Mouse (Mus musculus) CH12.LX (cell line): ENCODE data around the gene Dnajc1.

Experiments used
- CHD1 ChIP-seq: IDR thresholded peaks from 2 replicates; pipeline ENCODE4 v1.6.1; 2012; ENCODE audit warnings: low read depth, low read length, improper control_type of control experiment, inconsistent platforms
- CTCF ChIP-seq, 2 experiments: IDR thresholded peaks in 1 of 2; conservative IDR thresholded peaks in 1 of 2; 2 replicates each; pipeline ENCODE4 v1.5.1; 2011 to 2012; ENCODE audit warnings: low read depth in 2 of 2, low read length in 2 of 2, improper control_type of control experiment in 1 of 2, inconsistent platforms in 1 of 2, mild to moderate bottlenecking in 1 of 2, moderate library complexity in 1 of 2
- EP300 ChIP-seq: IDR thresholded peaks from 2 replicates; pipeline ENCODE4 v1.6.1; 2011; ENCODE audit warnings: low read length, improper control_type of control experiment
- HCFC1 ChIP-seq: IDR thresholded peaks from 2 replicates; pipeline ENCODE4 v1.6.1; 2012; ENCODE audit warnings: low read depth, mild to moderate bottlenecking, inconsistent platforms, low read length, improper control_type of control experiment
- JUND ChIP-seq: conservative IDR thresholded peaks from 2 replicates; pipeline ENCODE4 v1.6.1; 2011; ENCODE audit warnings: low read depth, low read length, improper control_type of control experiment
- POLR2A ChIP-seq: IDR thresholded peaks from 2 replicates; pipeline ENCODE4 v1.6.1; 2011; ENCODE audit warnings: low read depth, mild to moderate bottlenecking, improper control_type of control experiment, low read length
- ZC3H11A ChIP-seq: IDR thresholded peaks from 2 replicates; pipeline ENCODE4 v1.6.1; 2012; ENCODE audit warnings: low read depth, mild to moderate bottlenecking, inconsistent platforms, low read length, improper control_type of control experiment

GRCm38 (mm10) chr2:18264579-18264978 lies 128.1 kb downstream of the Dnajc1 start:
- TF ChIP-seq JUND (no peak), EP300 (no peak), ZC3H11A (no peak), HCFC1 (no peak), CHD1 (no peak), CTCF (conservative IDR thresholded peaks at IDR 0.05 in 1 of 2, IDR thresholded peaks at IDR 0.05 in 1 of 2; ENCODE audit: low read depth in 2 of 2, low read length in 2 of 2) (peak in 1 of 2 experiments; percentile 20; a peak in 1 of 4 replicates), POLR2A (no peak)
